Mouse (Mus musculus) cerebellum, postnatal 4 days (tissue): Measurements from ENCODE around the gene Xcr1.

Source experiments
- DNase-seq, 2 experiments: peaks; one replicate each; pipeline ENCODE4 v3.0.0; 2022; ENCODE audit warnings: low spot score in 2 of 2, mixed read lengths in 1 of 2

Gene Xcr1

GRCm38 (mm10) chr9:123814821-123815220, 47.0 kb downstream of the Xcr1 start:
- DNase-seq = no peak

GRCm38 (mm10) chr9:123814326-123814725, 47.5 kb downstream of the Xcr1 start:
- DNase-seq = no peak

GRCm38 (mm10) chr9:123811831-123812230, 50.0 kb downstream of the Xcr1 start:
- no peak for DNase-seq

- no peak for DNase-seq
Observed at GRCm38 (mm10) chr9:123808583-123808982, 53.2 kb downstream of the Xcr1 start.

GRCm38 (mm10) chr9:123806267-123806666, 55.6 kb downstream of the Xcr1 start, which contains the start of gene Cxcr6:
Gene Cxcr6 (plus strand): TSS chr9:123806475.
- no peak for DNase-seq

- no peak for DNase-seq
Observed at GRCm38 (mm10) chr9:123805241-123805640, 56.6 kb downstream of the Xcr1 start.

GRCm38 (mm10) chr9:123802896-123803295, 58.9 kb downstream of the Xcr1 start:
- no peak for DNase-seq

- no peak for DNase-seq
Observed at GRCm38 (mm10) chr9:123802421-123802820, 59.4 kb downstream of the Xcr1 start.
